Mouse (Mus musculus) ES-E14 (cell line): Measurements from ENCODE around the gene Gm21833.

Experiments
- CHD2 ChIP-seq: IDR thresholded peaks from 2 replicates; pipeline ENCODE4 v1.6.1; 2014; ENCODE audit warnings: mild to moderate bottlenecking, low read depth, low read length, inconsistent platforms
- HCFC1 ChIP-seq: IDR thresholded peaks from 2 replicates; pipeline ENCODE4 v1.6.1; 2012; ENCODE audit warnings: low read length, inconsistent platforms, borderline replicate concordance; ENCODE audit not compliant: insufficient read depth
- MAFK ChIP-seq: IDR thresholded peaks from 2 replicates; pipeline ENCODE4 v1.6.1; 2014; ENCODE audit warnings: mild to moderate bottlenecking, low read depth, low read length, inconsistent platforms; ENCODE audit not compliant: insufficient read depth
- ZC3H11A ChIP-seq: IDR thresholded peaks from 2 replicates; pipeline ENCODE4 v1.6.1; 2012; ENCODE audit warnings: low read depth, mild to moderate bottlenecking, inconsistent platforms, low read length, borderline replicate concordance
- ZNF384 ChIP-seq: IDR thresholded peaks from 2 replicates; pipeline ENCODE4 v1.6.1; 2012; ENCODE audit warnings: low read depth, low read length, inconsistent platforms

DNA sequence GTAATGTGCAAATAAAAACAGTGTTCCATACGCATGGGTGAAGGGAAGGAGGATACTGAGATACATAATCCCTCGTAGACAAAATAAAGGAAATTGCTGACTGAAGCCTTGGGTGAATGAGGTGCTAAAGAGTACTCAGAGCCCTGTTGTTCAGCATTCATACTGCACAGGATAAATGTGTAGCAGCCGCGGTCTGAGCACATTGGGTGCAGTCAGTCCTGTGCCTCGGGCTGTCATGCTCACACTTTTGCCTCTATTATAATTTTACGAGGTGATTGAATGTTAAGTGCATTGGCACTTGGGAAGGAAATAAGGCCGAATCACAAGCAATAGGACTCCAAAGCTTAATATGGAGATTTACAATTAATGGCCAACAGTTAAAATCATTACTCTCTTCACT is 36.4 kb downstream of the Gm21833 start:
- TF ChIP-seq CHD2 (no peak), HCFC1 (no peak), ZC3H11A (no peak), MAFK (no peak), ZNF384 (no peak)
